In the genomic region with DNA sequence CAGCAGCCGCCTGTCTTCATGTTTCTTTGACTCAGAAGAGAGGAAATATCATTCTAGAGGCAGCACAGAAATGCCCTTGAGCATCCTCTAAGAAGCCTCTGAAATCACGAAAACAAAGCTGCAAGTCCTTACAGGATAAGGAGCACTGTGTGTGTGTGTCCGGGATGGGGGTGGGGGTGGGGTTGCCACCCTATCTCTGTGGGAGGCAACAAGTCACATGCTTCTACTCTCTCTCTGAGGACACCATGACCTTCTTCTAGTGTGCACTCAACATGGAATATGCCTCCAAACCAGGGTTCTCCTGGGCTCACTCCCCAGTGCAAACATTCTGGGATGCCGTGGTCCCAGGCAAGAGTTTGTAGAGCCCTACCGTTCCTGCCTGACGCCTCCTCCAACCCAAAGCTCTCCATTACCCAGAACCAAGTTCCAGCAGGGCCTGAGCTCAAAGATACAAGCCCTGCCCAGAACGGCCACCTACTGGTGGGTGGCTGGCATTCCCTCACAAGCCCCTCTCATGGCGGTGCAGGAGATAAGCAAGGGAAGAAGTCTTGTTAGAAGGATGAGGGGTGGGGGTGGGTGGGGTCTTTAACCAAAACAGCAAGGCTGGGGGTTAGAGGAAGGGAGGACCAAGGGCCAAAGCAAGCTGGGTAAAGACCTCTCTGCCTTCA, we compare ENCODE assay signal across 17 mouse cellular contexts. TPM values are rescaled to one million over a fixed set of nuclear protein-coding genes. Genes with fewer than 3 reads are reported as not detected.
DNase-seq lines count a peak whose midpoint lies in the region; ATAC-seq and TF ChIP-seq lines count a peak whose summit lies in the region.
"Had no signal": no experiment of that assay in that cellular context is flagged by ENCODE, and none has a peak within 500 bp of the region (broad histone marks: within the 10 kb centered on the region; RNA-seq: fewer than 3 reads in every experiment).

No protein-coding gene starts in this region.

- H3K36me3 ChIP-seq in heart, embryonic 16.5 days (ENCODE audit: control insufficient read depth, insufficient read depth) = peaks cover 75% of the 10 kb centered on the region
- H3K36me3 ChIP-seq in liver, embryonic 13.5 days = peaks cover 70% of the 10 kb centered on the region
- H3K36me3 ChIP-seq in liver, embryonic 12.5 days = peaks cover 81% of the 10 kb centered on the region
- peaks cover 1 to 4% of the 10 kb centered on the region in 2 experiments; a peak in 3 of 4 replicates for H3K36me3 ChIP-seq in MEL (ENCODE audit: control insufficient read depth in 1 of 2, insufficient read depth in 2 of 2, low read length in 2 of 2)

- no peak for DNase-seq in heart, postnatal 25 days (ENCODE audit: low spot score)
- no peak for DNase-seq in liver, embryonic 13.5 days
- no peak for DNase-seq in MEL (ENCODE audit: low read depth, low spot score)
- no peak for DNase-seq in adrenal gland, adult (ENCODE audit: inconsistent age in 2 of 2, low spot score in 1 of 2)
- DNase-seq: cerebellum, postnatal 10 days; gastrocnemius, postnatal 25 days; kidney, adult 18-20 months; kidney, postnatal 4 days; layer of hippocampus, postnatal 36 days; retina, postnatal 1 day; thymus, adult 2 months had no signal

- H3K4me3 ChIP-seq in heart, embryonic 16.5 days (ENCODE audit: low read length) = no peak overlapping the region
- no peak overlapping the region for H3K4me3 ChIP-seq in liver, embryonic 13.5 days (replicated peaks)
- H3K4me3 ChIP-seq in liver, embryonic 12.5 days = no peak overlapping the region
- H3K4me3 ChIP-seq in MEL (ENCODE audit: control insufficient read depth in 1 of 2, insufficient read depth in 1 of 2, low read depth in 2 of 2, low read length in 2 of 2) = no peak overlapping the region
- H3K4me3 ChIP-seq: forebrain, embryonic 13.5 days; hindbrain, embryonic 15.5 days; midbrain, embryonic 12.5 days had no signal

- intact Hi-C loops in heart, postnatal 25 days (cut with DNase I) = loop anchor here (10.0 kb wide), 1 partner anchor 246 kb away; no protein-coding TSS in a partner anchor

- no peak overlapping the region for H3K4me2 ChIP-seq in heart, embryonic 16.5 days (ENCODE audit: low read depth, low read length)
- H3K4me2 ChIP-seq in liver, embryonic 13.5 days = no peak overlapping the region
- no peak overlapping the region for H3K4me2 ChIP-seq in liver, embryonic 12.5 days
- H3K4me2 ChIP-seq: forebrain, embryonic 13.5 days; hindbrain, embryonic 15.5 days; midbrain, embryonic 12.5 days had no signal

- ATAC-seq in heart, embryonic 16.5 days (replicated peaks; ENCODE audit: extremely low read depth, insufficient read depth, low FRiP score) = 0 out of 2 replicates have a peak, but pooled peaks have one; percentile 54
- ATAC-seq in liver, embryonic 13.5 days (ENCODE audit: low read depth) = peak; percentile 36; the same call in 1 of the 2 replicates
- ATAC-seq in liver, embryonic 12.5 days = no peak
- ATAC-seq in common myeloid progenitor, adult 5-6 weeks (replicated peaks; ENCODE audit: low read depth, poor library complexity, severe bottlenecking) = 0 out of 2 replicates have a peak, but pooled peaks have one; percentile 18
- ATAC-seq: forebrain, embryonic 13.5 days had no signal

- H3K27ac ChIP-seq in heart, embryonic 16.5 days (ENCODE audit: low read length) = peak overlapping the region; percentile 49
- H3K27ac ChIP-seq in liver, embryonic 13.5 days = no peak overlapping the region
- no peak overlapping the region for H3K27ac ChIP-seq in liver, embryonic 12.5 days
- H3K27ac ChIP-seq in MEL (ENCODE audit: control insufficient read depth, low read depth, low read length) = no peak overlapping the region
- H3K27ac ChIP-seq: forebrain, embryonic 13.5 days; hindbrain, embryonic 15.5 days; midbrain, embryonic 12.5 days had no signal

- no peak for TF ChIP-seq EP300 in MEL (IDR thresholded peaks at IDR 0.05; ENCODE audit: low read depth in 1 of 2, low read length in 2 of 2)

- no peak overlapping the region for H3K9ac ChIP-seq in heart, embryonic 16.5 days (ENCODE audit: low read length)
- no peak overlapping the region for H3K9ac ChIP-seq in liver, embryonic 13.5 days
- H3K9ac ChIP-seq in liver, embryonic 12.5 days = no peak overlapping the region
- no peak overlapping the region for H3K9ac ChIP-seq in MEL (ENCODE audit: control insufficient read depth, low read depth, low read length, poor library complexity, severe bottlenecking)
- H3K9ac ChIP-seq: forebrain, embryonic 13.5 days; hindbrain, embryonic 15.5 days; midbrain, embryonic 12.5 days had no signal

- no peaks in the 10 kb centered on the region for H3K27me3 ChIP-seq in heart, embryonic 16.5 days (ENCODE audit: control insufficient read depth, insufficient read depth, low read length)
- no peaks in the 10 kb centered on the region for H3K27me3 ChIP-seq in liver, embryonic 13.5 days
- H3K27me3 ChIP-seq in liver, embryonic 12.5 days (replicated peaks) = no peaks in the 10 kb centered on the region
- H3K27me3 ChIP-seq in MEL (ENCODE audit: control insufficient read depth in 1 of 2, insufficient read depth in 2 of 2, low read length in 2 of 2) = no peaks in the 10 kb centered on the region
- H3K27me3 ChIP-seq: forebrain, embryonic 13.5 days; hindbrain, embryonic 15.5 days; midbrain, embryonic 12.5 days had no signal

- TF ChIP-seq RAD21 in MEL (IDR thresholded peaks at IDR 0.05; ENCODE audit: low read depth, low read length) = no peak

- TF ChIP-seq CTCF in MEL (IDR thresholded peaks at IDR 0.05 in 2 of 3, conservative IDR thresholded peaks at IDR 0.05 in 1 of 3; ENCODE audit: control insufficient read depth in 1 of 3, insufficient read depth in 1 of 3, low read depth in 2 of 3, low read length in 3 of 3, poor library complexity in 1 of 3, severe bottlenecking in 1 of 3) = 0 out of 6 replicates have a peak, but pooled peaks of 2 of the 3 experiments have one; percentile 1 to 10

- TF ChIP-seq POLR2A in MEL (IDR thresholded peaks at IDR 0.05; ENCODE audit: control insufficient read depth in 1 of 2, insufficient read depth in 1 of 2, low read depth in 1 of 2, low read length in 2 of 2, poor library complexity in 1 of 2) = no peak

- no peaks in the 10 kb centered on the region for H3K9me3 ChIP-seq in heart, embryonic 16.5 days (replicated peaks; ENCODE audit: control insufficient read depth, low read length)
- no peaks in the 10 kb centered on the region for H3K9me3 ChIP-seq in liver, embryonic 13.5 days (replicated peaks)
- H3K9me3 ChIP-seq in liver, embryonic 12.5 days (replicated peaks) = no peaks in the 10 kb centered on the region
- H3K9me3 ChIP-seq in MEL (replicated peaks; ENCODE audit: insufficient read depth, low read length) = no peaks in the 10 kb centered on the region
- H3K9me3 ChIP-seq: forebrain, embryonic 13.5 days; hindbrain, embryonic 15.5 days; midbrain, embryonic 12.5 days had no signal

- H3K4me1 ChIP-seq in heart, embryonic 16.5 days (ENCODE audit: control insufficient read depth, insufficient read depth, low read length) = peaks cover 7% of the 10 kb centered on the region
- H3K4me1 ChIP-seq in liver, embryonic 13.5 days (replicated peaks) = peaks cover 3% of the 10 kb centered on the region; the same call in 1 of the 2 replicates
- peaks cover 6% of the 10 kb centered on the region; the same call in 1 of the 2 replicates for H3K4me1 ChIP-seq in liver, embryonic 12.5 days
- no peaks in the 10 kb centered on the region for H3K4me1 ChIP-seq in MEL (ENCODE audit: control insufficient read depth in 1 of 2, insufficient read depth in 2 of 2, low read length in 2 of 2)
- H3K4me1 ChIP-seq: forebrain, embryonic 13.5 days; hindbrain, embryonic 15.5 days; midbrain, embryonic 12.5 days had no signal

- no peaks in the 10 kb centered on the region for H3K79me2 ChIP-seq in MEL (ENCODE audit: control insufficient read depth, insufficient read depth, low read length, poor library complexity)

- 60% methylated on average over 8 of the region's 8 CpGs for WGBS in heart, embryonic 16.5 days
- 53% methylated on average over 8 of the region's 8 CpGs for WGBS in liver, embryonic 13.5 days (ENCODE audit: insufficient replicate concordance)
- WGBS in liver, embryonic 12.5 days (ENCODE audit: insufficient replicate concordance) = 59% methylated on average over 8 of the region's 8 CpGs

RNA-seq across cellular contexts. Expression of gene Ndst2, which starts 24.5 kb away (rescaled TPM):
- polyA plus RNA-seq in heart, embryonic 16.5 days (2015; fragmentation: Nextera tagmentation; extraction: Ambion mirVana) = 16.2 and 17.2 TPM in 2 replicates
- 10 to 100 TPM; 10.0 to 12.6 TPM for total RNA-seq in heart, postnatal 25 days (2021)
- 14.2 and 16.6 TPM in 2 replicates for polyA plus RNA-seq in liver, embryonic 13.5 days (2015; fragmentation: Nextera tagmentation; extraction: Ambion mirVana)
- polyA plus RNA-seq in liver, embryonic 12.5 days (2016; fragmentation: Nextera tagmentation; extraction: Ambion mirVana) = 22.4 and 24.9 TPM in 2 replicates
- total RNA-seq in MEL (2012; rRNA removed) = 34.4 and 39.5 TPM in 2 replicates
- 10 to 100 TPM; 37.1 to 54.0 TPM for polyA plus RNA-seq in MEL (2012; ENCODE audit: insufficient read depth in 1 of 2, insufficient read length in 2 of 2, low read depth in 1 of 2, low replicate concordance in 2 of 2, missing spikeins in 1 of 2)
- 11.6 and 13.4 TPM in 2 replicates for total RNA-seq in common myeloid progenitor, adult 5-6 weeks (2017)

RNA-seq across cellular contexts. Expression of gene Camk2g, which starts 35.0 kb away (rescaled TPM):
- 81.5 and 103 TPM in 2 replicates for polyA plus RNA-seq in heart, embryonic 16.5 days (2015; fragmentation: Nextera tagmentation; extraction: Ambion mirVana)
- total RNA-seq in heart, postnatal 25 days (2021) = 10 to 100 TPM; 50.4 to 59.5 TPM
- 10.6 and 10.7 TPM in 2 replicates for polyA plus RNA-seq in liver, embryonic 13.5 days (2015; fragmentation: Nextera tagmentation; extraction: Ambion mirVana)
- polyA plus RNA-seq in liver, embryonic 12.5 days (2016; fragmentation: Nextera tagmentation; extraction: Ambion mirVana) = 13.2 and 15.6 TPM in 2 replicates
- 14.1 and 15.6 TPM in 2 replicates for total RNA-seq in MEL (2012; rRNA removed)
- 10 to 100 TPM in 1 of 2 experiments, not detected in 1; 27.1 TPM for polyA plus RNA-seq in MEL (2012; ENCODE audit: insufficient read depth in 1 of 2, insufficient read length in 2 of 2, low read depth in 1 of 2, low replicate concordance in 2 of 2, missing spikeins in 1 of 2)
- 46.7 and 57.4 TPM in 2 replicates for total RNA-seq in common myeloid progenitor, adult 5-6 weeks (2017)

RNA-seq across cellular contexts. Expression of gene Zswim8, which starts 51.5 kb away (rescaled TPM):
- 22.3 and 24.1 TPM in 2 replicates for polyA plus RNA-seq in heart, embryonic 16.5 days (2015; fragmentation: Nextera tagmentation; extraction: Ambion mirVana)
- 10 to 100 TPM; 46.6 to 47.6 TPM for total RNA-seq in heart, postnatal 25 days (2021)
- polyA plus RNA-seq in liver, embryonic 13.5 days (2015; fragmentation: Nextera tagmentation; extraction: Ambion mirVana) = 4.0 and 4.6 TPM in 2 replicates
- 10.7 and 11.1 TPM in 2 replicates for polyA plus RNA-seq in liver, embryonic 12.5 days (2016; fragmentation: Nextera tagmentation; extraction: Ambion mirVana)
- total RNA-seq in MEL (2012; rRNA removed) = 14.2 and 16.5 TPM in 2 replicates
- 10 to 100 TPM in 1 of 2 experiments, not detected in 1; 35.5 TPM for polyA plus RNA-seq in MEL (2012; ENCODE audit: insufficient read depth in 1 of 2, insufficient read length in 2 of 2, low read depth in 1 of 2, low replicate concordance in 2 of 2, missing spikeins in 1 of 2)
- 7.9 and 17.6 TPM in 2 replicates for total RNA-seq in common myeloid progenitor, adult 5-6 weeks (2017)

RNA-seq across cellular contexts. Expression of gene Chchd1, which starts 56.1 kb away (rescaled TPM):
- 175 and 177 TPM in 2 replicates for polyA plus RNA-seq in heart, embryonic 16.5 days (2015; fragmentation: Nextera tagmentation; extraction: Ambion mirVana)
- total RNA-seq in heart, postnatal 25 days (2021) = 100 to 1,000 TPM; 120 to 126 TPM
- 133 and 150 TPM in 2 replicates for polyA plus RNA-seq in liver, embryonic 13.5 days (2015; fragmentation: Nextera tagmentation; extraction: Ambion mirVana)
- polyA plus RNA-seq in liver, embryonic 12.5 days (2016; fragmentation: Nextera tagmentation; extraction: Ambion mirVana) = 178 and 187 TPM in 2 replicates
- total RNA-seq in MEL (2012; rRNA removed) = 154 and 164 TPM in 2 replicates
- polyA plus RNA-seq in MEL (2012; ENCODE audit: insufficient read depth in 1 of 2, insufficient read length in 2 of 2, low read depth in 1 of 2, low replicate concordance in 2 of 2, missing spikeins in 1 of 2) = 100 to 1,000 TPM in 1 of 2 experiments, not detected in 1; 136 TPM
- total RNA-seq in common myeloid progenitor, adult 5-6 weeks (2017) = 100 and 114 TPM in 2 replicates
